Mouse (Mus musculus): Measurements from ENCODE around the gene Dlg2. TPM values are rescaled to one million over a fixed set of nuclear protein-coding genes. Genes with fewer than 3 reads are reported as not detected.

The Dlg2 gene
- polyA plus RNA-seq, 1 experiment from 2014 or later, result 15.5 TPM

GRCm38 (mm10) chr7:92292918-92293518 is 1816.5 kb downstream of the Dlg2 start:
- H3K4me3 ChIP-seq, result no peak overlapping the region

GRCm38 (mm10) chr7:92301046-92301445 is 1824.6 kb downstream of the Dlg2 start:
- WGBS, result 37% methylated on average over 2 of the region's 2 CpGs
- Histone ChIP-seq H3K9me3 (no peaks in the 10 kb centered on the region), H3K27ac (no peak overlapping the region), H3K4me2 (no peak overlapping the region), H3K4me3 (no peak overlapping the region), H3K27me3 (no peaks in the 10 kb centered on the region), H3K9ac (no peak overlapping the region), H3K36me3 (no peaks in the 10 kb centered on the region), H3K4me1 (0 out of 2 replicates have a peak, but pooled peaks cover 3% of the 10 kb centered on the region)
- ATAC-seq (ENCODE audit: insufficient number of reproducible peaks, insufficient read depth, low FRiP score, low TSS enrichment, low read depth), result no peak

More at GRCm38 (mm10) chr7:92292918-92293518, 1816.5 kb downstream of the Dlg2 start:
- no peaks in the 10 kb centered on the region for H3K4me1 ChIP-seq
- no peak overlapping the region for H3K4me2 ChIP-seq
- ATAC-seq (ENCODE audit: insufficient number of reproducible peaks, insufficient read depth, low FRiP score, low TSS enrichment, low read depth), result no peak
- no peaks in the 10 kb centered on the region for H3K36me3 ChIP-seq
- 86% methylated on average over 8 of the region's 8 CpGs for WGBS
- no peaks in the 10 kb centered on the region for H3K27me3 ChIP-seq
- no peak overlapping the region for H3K9ac ChIP-seq
- no peak overlapping the region for H3K27ac ChIP-seq
- no peaks in the 10 kb centered on the region for H3K9me3 ChIP-seq

DNA sequence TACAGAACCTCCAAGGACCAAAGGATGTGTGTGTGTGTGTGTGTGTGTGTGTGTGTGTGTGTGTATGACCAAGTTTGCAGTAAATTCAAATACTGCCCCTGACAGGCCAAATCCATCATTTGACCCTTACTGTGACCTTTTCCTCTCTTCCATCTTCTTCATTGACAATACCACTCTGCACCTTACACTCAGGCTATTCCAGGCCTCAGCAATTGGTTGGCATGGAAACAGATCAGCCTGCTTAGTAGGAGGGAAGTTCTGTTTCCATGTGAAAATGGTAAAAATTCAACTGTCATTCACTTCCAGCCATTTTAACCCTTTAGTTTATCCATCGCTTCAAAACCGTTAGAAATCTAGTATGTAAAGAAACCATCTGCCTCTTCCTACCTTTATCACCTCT is 1831.2 kb downstream of the Dlg2 start:
- ATAC-seq (ENCODE audit: insufficient number of reproducible peaks, insufficient read depth, low FRiP score, low TSS enrichment, low read depth), result no peak
- Histone ChIP-seq H3K27ac (no peak overlapping the region), H3K4me3 (no peak overlapping the region), H3K9ac (no peak overlapping the region), H3K27me3 (no peaks in the 10 kb centered on the region), H3K4me2 (no peak overlapping the region), H3K4me1 (no peaks in the 10 kb centered on the region), H3K9me3 (no peaks in the 10 kb centered on the region), H3K36me3 (no peaks in the 10 kb centered on the region)
- WGBS, result 93% methylated on average over 2 of the region's 2 CpGs

DNA sequence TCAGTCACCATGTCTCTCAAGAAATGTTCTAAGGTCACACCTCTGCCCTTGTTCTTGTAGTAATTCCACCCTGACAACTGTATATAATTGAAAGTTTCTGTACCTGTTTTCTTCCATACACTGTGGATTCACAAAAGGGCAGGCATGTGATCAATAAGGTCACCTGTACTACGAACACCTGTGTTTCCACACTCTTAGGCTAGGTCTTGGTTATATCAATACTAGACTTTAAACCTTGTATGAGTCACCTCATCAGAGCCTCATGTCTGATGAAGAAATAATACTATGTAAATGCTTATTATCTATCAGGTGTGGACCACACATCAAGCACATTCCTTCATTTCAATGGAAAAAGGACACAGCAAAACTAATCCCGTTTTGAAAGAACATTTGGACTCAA is 1831.7 kb downstream of the Dlg2 start:
- 84% methylated on average over 2 of the region's 2 CpGs for WGBS

GRCm38 (mm10) chr7:92316389-92316788 is 1839.9 kb downstream of the Dlg2 start:
- Histone ChIP-seq H3K9me3 (no peaks in the 10 kb centered on the region), H3K4me1 (peaks cover 12% of the 10 kb centered on the region), H3K36me3 (no peaks in the 10 kb centered on the region), H3K4me2 (no peak overlapping the region), H3K4me3 (no peak overlapping the region), H3K27ac (peak overlapping the region; percentile 44; the same call in 1 of the 2 replicates), H3K27me3 (no peaks in the 10 kb centered on the region), H3K9ac (no peak overlapping the region)
- ATAC-seq (ENCODE audit: insufficient number of reproducible peaks, insufficient read depth, low FRiP score, low TSS enrichment, low read depth), result no peak
- 50% methylated on average over 6 of the region's 6 CpGs for WGBS

More for the DNA sequence above, 1831.7 kb downstream of the Dlg2 start:
- Histone ChIP-seq H3K27ac (no peak overlapping the region), H3K4me2 (no peak overlapping the region), H3K9ac (no peak overlapping the region), H3K27me3 (no peaks in the 10 kb centered on the region), H3K36me3 (no peaks in the 10 kb centered on the region), H3K9me3 (no peaks in the 10 kb centered on the region), H3K4me1 (no peaks in the 10 kb centered on the region), H3K4me3 (no peak overlapping the region)
- ATAC-seq (ENCODE audit: insufficient number of reproducible peaks, insufficient read depth, low FRiP score, low TSS enrichment, low read depth), result no peak

GRCm38 (mm10) chr7:92319469-92319868 is 1843.0 kb downstream of the Dlg2 start:
- Histone ChIP-seq H3K4me2 (no peak overlapping the region), H3K9me3 (no peaks in the 10 kb centered on the region), H3K36me3 (no peaks in the 10 kb centered on the region), H3K9ac (no peak overlapping the region), H3K4me1 (peaks cover 12% of the 10 kb centered on the region), H3K4me3 (no peak overlapping the region), H3K27me3 (no peaks in the 10 kb centered on the region), H3K27ac (no peak overlapping the region)
- 69% methylated on average over 1 of the region's 1 CpGs for WGBS
- ATAC-seq (ENCODE audit: insufficient number of reproducible peaks, insufficient read depth, low FRiP score, low TSS enrichment, low read depth), result no peak

DNA sequence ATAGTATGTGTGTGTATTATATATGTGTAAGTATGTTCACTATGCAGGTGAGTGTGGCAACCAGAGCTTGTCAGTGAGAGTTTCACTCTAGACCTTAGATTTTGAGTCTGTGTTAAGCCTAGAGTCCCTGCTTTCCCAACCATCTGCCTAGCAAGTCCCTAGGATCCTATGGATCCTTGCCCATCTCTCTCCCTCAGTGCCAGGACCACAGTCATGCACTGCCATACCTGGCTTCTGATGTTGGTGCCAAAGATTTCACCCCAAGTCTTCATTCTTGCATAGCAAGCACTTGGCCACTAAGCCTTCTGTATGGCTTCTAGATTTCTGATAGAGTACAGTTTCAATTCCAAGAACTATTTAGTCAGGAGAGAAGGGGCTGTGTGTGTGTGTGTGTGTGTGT is 1843.7 kb downstream of the Dlg2 start:
- peaks cover 12% of the 10 kb centered on the region for H3K4me1 ChIP-seq
- no peak for ATAC-seq (ENCODE audit: insufficient number of reproducible peaks, insufficient read depth, low FRiP score, low TSS enrichment, low read depth)
- no peaks in the 10 kb centered on the region for H3K27me3 ChIP-seq
- no peak overlapping the region for H3K4me3 ChIP-seq
- H3K36me3 ChIP-seq, result no peaks in the 10 kb centered on the region
- no peaks in the 10 kb centered on the region for H3K9me3 ChIP-seq
- no peak overlapping the region for H3K4me2 ChIP-seq
- no peak overlapping the region for H3K27ac ChIP-seq
- H3K9ac ChIP-seq, result no peak overlapping the region

DNA sequence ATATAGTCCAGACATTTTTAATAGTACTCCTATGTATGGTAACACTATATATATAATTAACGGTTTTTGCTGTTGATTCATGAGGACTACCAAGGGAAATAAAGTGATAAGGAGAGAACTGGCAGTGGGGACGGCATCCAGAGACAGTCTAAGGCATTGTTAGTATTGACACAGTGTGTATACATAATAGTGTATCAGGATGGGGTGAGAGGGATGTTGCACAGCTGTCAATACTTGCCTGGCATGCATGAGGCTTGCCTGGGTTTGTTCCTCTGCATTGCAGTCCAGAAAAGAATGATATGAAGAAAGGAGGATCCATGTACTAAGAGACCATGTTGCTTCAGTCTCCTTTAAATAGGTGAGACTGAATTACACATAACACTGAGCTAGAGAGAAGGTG is 1845.3 kb downstream of the Dlg2 start:
- WGBS, result 87% methylated on average over 2 of the region's 2 CpGs
- Histone ChIP-seq H3K9me3 (no peaks in the 10 kb centered on the region), H3K27me3 (no peaks in the 10 kb centered on the region), H3K9ac (no peak overlapping the region), H3K4me1 (peaks cover 6% of the 10 kb centered on the region), H3K27ac (no peak overlapping the region), H3K4me2 (no peak overlapping the region), H3K36me3 (no peaks in the 10 kb centered on the region), H3K4me3 (no peak overlapping the region)
- ATAC-seq (ENCODE audit: insufficient number of reproducible peaks, insufficient read depth, low FRiP score, low TSS enrichment, low read depth), result no peak

GRCm38 (mm10) chr7:92322342-92323069 is 1846.0 kb downstream of the Dlg2 start:
- no peak overlapping the region for H3K27ac ChIP-seq
- H3K27me3 ChIP-seq, result no peaks in the 10 kb centered on the region
- WGBS, result 75% methylated on average over 13 of the region's 13 CpGs
- H3K36me3 ChIP-seq, result no peaks in the 10 kb centered on the region
- H3K4me2 ChIP-seq, result no peak overlapping the region
- no peaks in the 10 kb centered on the region for H3K9me3 ChIP-seq
- H3K4me1 ChIP-seq, result peaks cover 1% of the 10 kb centered on the region; the same call in 1 of the 2 replicates
- H3K4me3 ChIP-seq, result no peak overlapping the region
- no peak for ATAC-seq (ENCODE audit: insufficient number of reproducible peaks, insufficient read depth, low FRiP score, low TSS enrichment, low read depth)
- H3K9ac ChIP-seq, result no peak overlapping the region

- H3K36me3 ChIP-seq, result no peaks in the 10 kb centered on the region
- H3K27ac ChIP-seq, result no peak overlapping the region
- H3K4me3 ChIP-seq, result no peak overlapping the region
- 51% methylated on average over 4 of the region's 4 CpGs for WGBS
- H3K9me3 ChIP-seq, result no peaks in the 10 kb centered on the region
- no peak for ATAC-seq (ENCODE audit: insufficient number of reproducible peaks, insufficient read depth, low FRiP score, low TSS enrichment, low read depth)
- H3K4me1 ChIP-seq, result peaks cover 2% of the 10 kb centered on the region; the same call in 1 of the 2 replicates
- no peak overlapping the region for H3K9ac ChIP-seq
- H3K27me3 ChIP-seq, result no peaks in the 10 kb centered on the region
- no peak overlapping the region for H3K4me2 ChIP-seq
Observed at GRCm38 (mm10) chr7:92323710-92324109, 1847.2 kb downstream of the Dlg2 start.

DNA sequence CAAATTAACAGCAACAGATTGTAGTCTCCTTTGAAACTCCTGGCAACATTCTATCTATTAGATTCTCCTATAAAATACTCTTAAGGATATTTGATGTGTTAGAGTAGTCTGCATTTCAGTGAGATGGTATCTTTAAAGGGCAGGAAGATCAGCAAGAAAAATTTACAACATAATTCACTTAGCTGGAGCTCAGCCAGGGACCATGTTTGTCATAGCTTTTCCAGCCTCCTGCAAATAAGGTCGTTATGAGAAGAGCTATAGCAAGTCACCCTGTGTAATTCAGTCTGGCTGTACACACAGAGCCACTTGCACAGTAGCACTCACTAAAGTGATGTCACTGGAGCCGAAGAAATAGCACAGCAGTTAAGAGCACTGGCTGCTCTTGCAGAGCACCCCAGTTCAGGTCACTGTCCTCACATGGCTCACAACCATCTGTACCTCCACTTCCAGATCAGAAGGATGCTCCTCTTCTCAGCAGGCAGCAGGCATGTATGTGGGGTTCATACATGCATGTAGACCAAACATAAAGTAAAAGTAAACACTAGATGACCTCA is 1850.9 kb downstream of the Dlg2 start:
- Histone ChIP-seq H3K27ac (no peak overlapping the region), H3K4me1 (peaks cover 2% of the 10 kb centered on the region; the same call in 1 of the 2 replicates), H3K9me3 (no peaks in the 10 kb centered on the region), H3K27me3 (no peaks in the 10 kb centered on the region), H3K4me2 (no peak overlapping the region), H3K36me3 (no peaks in the 10 kb centered on the region), H3K9ac (no peak overlapping the region), H3K4me3 (no peak overlapping the region)
- 53% methylated on average over 2 of the region's 2 CpGs for WGBS
- ATAC-seq (ENCODE audit: insufficient number of reproducible peaks, insufficient read depth, low FRiP score, low TSS enrichment, low read depth), result no peak

Measured in embryonic facial prominence, embryonic 13.5 days (tissue).